Comparison of ENCODE assay signal across 14 mouse cellular contexts in genomic region chr11:32889248-32889647, GRCm38 (mm10).
DNase-seq lines count a peak whose midpoint lies in the region; ATAC-seq and TF ChIP-seq lines count a peak whose summit lies in the region.
"Had no signal": no experiment of that assay in that cellular context is flagged by ENCODE, and none has a peak within 500 bp of the region (broad histone marks: within the 10 kb centered on the region; RNA-seq: fewer than 3 reads in every experiment).

No protein-coding gene starts in this region.

- no peak overlapping the region for H3ac ChIP-seq in myocyte (ENCODE audit: control insufficient read depth, insufficient read length)

- H3K4me2 ChIP-seq in heart, postnatal 0 days (ENCODE audit: low read depth, low read length): no peak overlapping the region
- no peak overlapping the region for H3K4me2 ChIP-seq in myocyte (ENCODE audit: low read depth)
- H3K4me2 ChIP-seq in forebrain, embryonic 14.5 days (ENCODE audit: low read length): no peak overlapping the region
- H3K4me2 ChIP-seq: embryonic facial prominence, embryonic 12.5 days; heart, embryonic 13.5 days; lung, embryonic 15.5 days; stomach, embryonic 15.5 days had no signal

- peaks cover 20% of the 10 kb centered on the region; the same call in 1 of the 2 replicates for H3K27me3 ChIP-seq in heart, postnatal 0 days (ENCODE audit: control insufficient read depth, insufficient read depth, low read length)
- no peaks in the 10 kb centered on the region for H3K27me3 ChIP-seq in myocyte (ENCODE audit: control insufficient read depth, insufficient read depth, insufficient read length)
- no peaks in the 10 kb centered on the region for H3K27me3 ChIP-seq in forebrain, embryonic 14.5 days (replicated peaks; ENCODE audit: control insufficient read depth, insufficient read depth, low read length)
- H3K27me3 ChIP-seq: lung, embryonic 15.5 days; stomach, embryonic 15.5 days had no signal

- no peak for TF ChIP-seq CTCF in heart, postnatal 0 days (IDR thresholded peaks at IDR 0.05; ENCODE audit: low read depth)

- WGBS in heart, postnatal 0 days: 22% methylated on average over 7 of the region's 7 CpGs
- WGBS in forebrain, embryonic 14.5 days: 38% methylated on average over 7 of the region's 7 CpGs

- no peak for DNase-seq in heart, postnatal 0 days (ENCODE audit: low spot score)
- no peak for DNase-seq in heart, adult 8-10 months (ENCODE audit: low spot score)
- DNase-seq in right cerebral cortex, adult 18-20 months: peak; percentile 10
- DNase-seq in right cerebral cortex, postnatal 36 days (ENCODE audit: low spot score in 2 of 2): no peak
- peak; percentile 45 for DNase-seq in adrenal gland, postnatal 25 days
- no peak for DNase-seq in forebrain, embryonic 14.5 days (ENCODE audit: low spot score)
- DNase-seq in B cell, adult 2 months: no peak
- DNase-seq: kidney, adult 18-20 months; midbrain, embryonic 14.5 days had no signal

- no peaks in the 10 kb centered on the region for H3K79me2 ChIP-seq in myocyte (ENCODE audit: control insufficient read depth, insufficient read depth)

- no peaks in the 10 kb centered on the region for H3K36me3 ChIP-seq in heart, postnatal 0 days (replicated peaks; ENCODE audit: control insufficient read depth, insufficient read depth, low read length)
- H3K36me3 ChIP-seq in myocyte (ENCODE audit: control insufficient read depth, insufficient read depth): no peaks in the 10 kb centered on the region
- H3K36me3 ChIP-seq in forebrain, embryonic 14.5 days (ENCODE audit: control insufficient read depth, insufficient read depth, low read length): no peaks in the 10 kb centered on the region
- H3K36me3 ChIP-seq: embryonic facial prominence, embryonic 12.5 days; heart, embryonic 13.5 days; lung, embryonic 15.5 days; stomach, embryonic 15.5 days had no signal

- H3K27ac ChIP-seq in heart, postnatal 0 days (ENCODE audit: low read depth): no peak overlapping the region
- H3K27ac ChIP-seq in forebrain, embryonic 14.5 days (ENCODE audit: low read depth, low read length): no peak overlapping the region
- H3K27ac ChIP-seq: embryonic facial prominence, embryonic 12.5 days; heart, embryonic 13.5 days; lung, embryonic 15.5 days; stomach, embryonic 15.5 days had no signal

- TF ChIP-seq POLR2A in myocyte (IDR thresholded peaks at IDR 0.05; ENCODE audit: insufficient read length, low read depth): no peak

- no peaks in the 10 kb centered on the region for H3K9me3 ChIP-seq in heart, postnatal 0 days (replicated peaks; ENCODE audit: control insufficient read depth, low read length)
- no peaks in the 10 kb centered on the region for H3K9me3 ChIP-seq in forebrain, embryonic 14.5 days (replicated peaks; ENCODE audit: control insufficient read depth, low read length)
- H3K9me3 ChIP-seq: embryonic facial prominence, embryonic 12.5 days; heart, embryonic 13.5 days; lung, embryonic 15.5 days; stomach, embryonic 15.5 days had no signal

- no peak overlapping the region for H3K9ac ChIP-seq in heart, postnatal 0 days (replicated peaks; ENCODE audit: low read depth, low read length)
- no peak overlapping the region for H3K9ac ChIP-seq in forebrain, embryonic 14.5 days (ENCODE audit: low read length)
- H3K9ac ChIP-seq: embryonic facial prominence, embryonic 12.5 days; heart, embryonic 13.5 days; lung, embryonic 15.5 days; stomach, embryonic 15.5 days had no signal

- 0 out of 2 replicates have a peak, but pooled peaks have one; percentile 36 for ATAC-seq in heart, postnatal 0 days (ENCODE audit: insufficient read depth, low read depth)
- no peak for ATAC-seq in forebrain, embryonic 14.5 days

- TF ChIP-seq EP300 in heart, postnatal 0 days (IDR thresholded peaks at IDR 0.05; ENCODE audit: low read depth): no peak

- no peaks in the 10 kb centered on the region for H3K4me1 ChIP-seq in heart, postnatal 0 days (ENCODE audit: control insufficient read depth, insufficient read depth)
- H3K4me1 ChIP-seq in forebrain, embryonic 14.5 days (ENCODE audit: control insufficient read depth, insufficient read depth, low read length): no peaks in the 10 kb centered on the region
- H3K4me1 ChIP-seq: embryonic facial prominence, embryonic 12.5 days; heart, embryonic 13.5 days; lung, embryonic 15.5 days; stomach, embryonic 15.5 days had no signal

- H3K4me3 ChIP-seq in heart, postnatal 0 days (ENCODE audit: low read depth, low read length): no peak overlapping the region
- no peak overlapping the region for H3K4me3 ChIP-seq in myocyte
- H3K4me3 ChIP-seq in forebrain, embryonic 14.5 days (ENCODE audit: low read depth, low read length): no peak overlapping the region
- H3K4me3 ChIP-seq: embryonic facial prominence, embryonic 12.5 days; heart, embryonic 13.5 days; lung, embryonic 15.5 days; stomach, embryonic 15.5 days had no signal

TF ChIP-seq in myocyte, 11 proteins besides CTCF, POLR2A, EP300 and RAD21:
- peak; percentile 58 for TF ChIP-seq REST (IDR thresholded peaks at IDR 0.05; ENCODE audit: insufficient read depth, insufficient read length)
- no peak for TF ChIP-seq SRF (IDR thresholded peaks at IDR 0.05; ENCODE audit: control insufficient read depth, insufficient read length, low read depth)

Comparison
In these comparisons a context has a peak if more than half of its experiments do, and no peak if none do; other contexts are left out.
1. DNase-seq: peak in right cerebral cortex, adult 18-20 months (single experiment) and adrenal gland, postnatal 25 days (single experiment); none in heart, postnatal 0 days (single experiment), heart, adult 8-10 months (single experiment), right cerebral cortex, postnatal 36 days (0 of 2), forebrain, embryonic 14.5 days (single experiment) and B cell, adult 2 months (0 of 2).